Mouse (Mus musculus) mature B cell (primary cell): Measurements from ENCODE around the gene Eci1.

Source experiments
- in situ Hi-C: fragments of 300-500 bp; cut with MboI; formaldehyde crosslinking; loops from 2 replicates; pipeline ENCODE4 v1.14.3; 2019

The Eci1 gene

DNA sequence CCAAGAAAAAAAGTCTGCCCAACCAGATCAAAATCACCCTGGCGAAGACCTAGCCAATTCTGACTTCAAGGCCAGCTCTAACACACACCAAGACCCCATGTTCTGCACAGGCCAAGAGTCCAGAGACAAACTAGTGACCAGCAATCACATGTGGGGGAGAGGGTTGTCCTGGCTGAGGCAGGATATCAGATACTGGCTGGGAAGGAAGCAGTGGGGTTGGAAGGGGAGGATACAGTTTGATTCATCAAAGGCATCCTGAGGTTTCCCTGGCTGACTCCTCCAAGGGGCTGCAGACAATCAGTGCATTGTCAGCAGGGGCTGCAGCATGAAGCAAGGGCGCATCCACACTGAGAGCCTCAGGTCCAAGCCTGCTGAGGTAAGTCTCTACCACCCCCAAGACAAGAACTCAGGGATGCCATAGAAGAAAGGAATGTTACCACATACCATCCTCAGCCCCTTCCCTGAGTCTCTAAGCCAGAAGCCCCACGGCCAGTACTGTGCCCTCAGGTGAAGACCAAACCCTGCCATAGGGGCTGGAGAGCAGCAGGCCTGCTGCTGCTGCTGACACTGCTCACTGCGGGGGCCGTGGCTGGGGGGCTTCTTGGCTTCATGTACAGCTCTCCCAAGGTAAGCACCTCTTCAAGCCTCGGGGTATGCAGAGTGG is 47.3 kb downstream of the Eci1 start, which contains the start of gene Bricd5:
Gene Bricd5, plus strand, starts transcription at position 273 of the 664 bp plus-strand sequence.
- in situ Hi-C loops: no loop called here

GRCm38 (mm10) chr17:24474557-24474956 is 48.1 kb downstream of the Eci1 start:
- in situ Hi-C loops: no loop called here

DNA sequence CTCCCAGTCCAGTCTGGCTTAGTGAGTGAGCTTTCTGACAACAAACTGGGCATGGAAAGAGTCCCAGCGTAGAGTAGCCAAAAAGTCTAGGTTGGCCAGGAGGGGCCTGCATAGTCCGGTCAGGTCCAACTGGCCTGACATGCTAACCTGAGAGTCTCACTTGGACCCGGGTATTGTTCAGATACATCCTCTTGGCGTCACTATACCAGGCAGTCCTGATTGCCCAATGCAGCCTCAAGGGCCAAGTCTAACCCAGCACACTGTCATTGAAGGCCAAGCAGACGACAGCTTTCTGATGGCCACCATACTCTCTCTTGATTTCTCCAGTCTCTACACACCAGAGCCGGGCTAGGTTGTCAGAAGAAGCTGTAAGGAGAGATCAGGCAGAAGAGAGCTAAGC is 49.1 kb downstream of the Eci1 start:
- in situ Hi-C loops: no loop called here

- in situ Hi-C loops: no loop called here
These were observed 49.8 kb downstream of the Eci1 start for GRCm38 (mm10) chr17:24476022-24476776.

- in situ Hi-C loops: no loop called here
These were observed 50.9 kb downstream of the Eci1 start for GRCm38 (mm10) chr17:24477053-24477984.

DNA sequence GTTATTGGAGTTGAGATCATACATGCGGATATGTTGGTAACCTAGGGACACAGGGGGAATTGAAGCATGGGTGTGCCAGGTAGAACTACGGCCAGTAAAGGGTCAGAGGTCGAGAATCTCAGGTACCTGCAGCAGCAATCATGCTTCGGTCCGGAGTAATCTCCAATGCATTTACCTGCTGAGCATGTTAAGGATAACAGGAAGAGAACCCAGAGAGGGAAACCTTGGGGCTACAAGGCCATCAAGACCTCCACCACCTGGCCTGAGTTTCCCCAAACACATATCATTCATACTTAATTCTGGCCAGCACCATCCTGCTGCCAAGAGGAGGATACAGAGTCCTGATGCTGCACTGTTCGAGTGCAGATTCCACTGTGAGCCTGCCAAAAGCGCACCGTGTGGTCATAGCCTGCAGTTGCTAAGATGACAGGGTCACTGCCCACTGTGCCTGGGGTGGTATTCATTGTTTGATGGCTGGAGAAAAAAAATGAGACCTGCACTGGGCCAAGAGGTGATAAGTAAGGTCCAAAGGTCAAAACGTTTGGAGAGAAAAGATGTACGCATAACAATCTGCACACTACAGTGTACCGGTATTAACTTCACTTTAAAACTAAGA is 51.7 kb downstream of the Eci1 start:
- in situ Hi-C loops: no loop called here

GRCm38 (mm10) chr17:24478663-24479380 is 52.4 kb downstream of the Eci1 start, which contains the start of gene Mlst8:
Gene Mlst8 (minus strand): TSS chr17:24479078.
- in situ Hi-C loops: no loop called here

DNA sequence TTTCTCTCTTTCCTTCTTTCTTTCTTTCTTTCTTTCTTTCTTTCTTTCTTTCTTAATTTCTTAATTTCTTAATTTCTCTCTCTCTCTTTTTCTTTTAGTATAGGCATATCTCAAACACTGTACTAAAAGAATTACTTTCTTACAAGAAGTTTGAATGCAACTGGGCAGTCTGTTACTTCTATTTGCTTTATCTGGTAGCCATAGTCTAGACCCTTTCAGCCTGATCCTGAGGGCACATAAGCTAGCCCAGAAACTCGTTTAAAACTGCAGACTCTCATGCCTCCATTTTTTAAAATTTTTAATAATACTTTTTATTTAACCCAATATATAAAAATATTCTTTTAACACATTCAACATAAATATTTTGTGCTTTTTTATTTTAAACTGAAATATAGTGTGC is 53.0 kb downstream of the Eci1 start:
- in situ Hi-C loops: no loop called here

DNA sequence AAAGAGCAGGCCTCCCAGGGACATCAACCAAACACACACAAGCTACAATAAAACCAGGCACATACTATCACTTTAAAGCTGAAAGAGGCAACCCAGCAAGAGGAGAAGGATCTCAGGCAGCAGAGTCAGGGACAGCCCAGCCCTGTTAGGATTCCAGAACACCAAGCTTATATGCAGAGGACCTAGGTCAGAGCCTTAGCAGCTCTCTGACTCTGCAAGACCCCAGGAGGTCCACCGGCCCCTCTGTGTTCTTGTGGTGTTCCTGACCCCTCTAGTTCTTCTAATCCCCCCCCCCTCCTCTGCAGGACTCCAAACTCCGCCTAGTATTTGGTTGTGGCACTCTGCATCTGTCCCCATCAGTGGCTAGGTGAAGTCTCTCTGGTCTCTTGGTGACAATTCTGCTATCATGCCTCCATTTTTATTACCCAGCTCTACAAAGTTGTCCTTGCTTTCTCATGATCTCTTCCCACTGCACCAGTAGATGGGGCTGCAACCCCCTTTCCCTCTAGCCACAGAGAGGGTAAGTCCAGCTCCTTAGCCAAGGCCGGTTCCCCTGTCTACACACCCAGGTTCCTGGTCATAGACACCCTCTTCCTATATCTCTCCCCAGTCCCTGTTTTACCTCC is 53.9 kb downstream of the Eci1 start:
- in situ Hi-C loops: no loop called here

- in situ Hi-C loops: no loop called here
These were observed 54.8 kb downstream of the Eci1 start for GRCm38 (mm10) chr17:24481027-24481815.

DNA sequence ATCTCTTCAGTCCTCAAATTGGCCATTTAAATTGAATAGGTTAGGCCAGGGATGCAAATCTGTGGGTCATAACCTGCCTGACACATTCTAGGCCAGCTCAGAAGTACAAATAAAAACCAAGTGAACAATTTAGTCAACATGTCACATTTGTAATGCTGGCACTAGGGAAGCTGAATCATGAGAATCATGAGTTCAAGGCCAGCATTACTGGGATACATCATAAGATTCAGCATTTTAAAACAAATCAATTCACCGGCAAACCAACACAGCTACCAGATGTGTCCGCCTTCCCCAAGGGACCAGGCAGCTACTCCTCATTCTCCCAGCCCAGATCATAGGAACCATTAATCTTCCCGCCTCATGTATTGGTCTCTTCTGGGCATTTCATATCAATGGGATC is 57.1 kb downstream of the Eci1 start:
- in situ Hi-C loops: no loop called here

GRCm38 (mm10) chr17:24485090-24485860 is 58.8 kb downstream of the Eci1 start:
- in situ Hi-C loops: no loop called here

GRCm38 (mm10) chr17:24488186-24488661 is 61.8 kb downstream of the Eci1 start, which contains the start of gene Caskin1:
Gene Caskin1 (plus strand): TSS chr17:24488601.
- in situ Hi-C loops: no loop called here

DNA sequence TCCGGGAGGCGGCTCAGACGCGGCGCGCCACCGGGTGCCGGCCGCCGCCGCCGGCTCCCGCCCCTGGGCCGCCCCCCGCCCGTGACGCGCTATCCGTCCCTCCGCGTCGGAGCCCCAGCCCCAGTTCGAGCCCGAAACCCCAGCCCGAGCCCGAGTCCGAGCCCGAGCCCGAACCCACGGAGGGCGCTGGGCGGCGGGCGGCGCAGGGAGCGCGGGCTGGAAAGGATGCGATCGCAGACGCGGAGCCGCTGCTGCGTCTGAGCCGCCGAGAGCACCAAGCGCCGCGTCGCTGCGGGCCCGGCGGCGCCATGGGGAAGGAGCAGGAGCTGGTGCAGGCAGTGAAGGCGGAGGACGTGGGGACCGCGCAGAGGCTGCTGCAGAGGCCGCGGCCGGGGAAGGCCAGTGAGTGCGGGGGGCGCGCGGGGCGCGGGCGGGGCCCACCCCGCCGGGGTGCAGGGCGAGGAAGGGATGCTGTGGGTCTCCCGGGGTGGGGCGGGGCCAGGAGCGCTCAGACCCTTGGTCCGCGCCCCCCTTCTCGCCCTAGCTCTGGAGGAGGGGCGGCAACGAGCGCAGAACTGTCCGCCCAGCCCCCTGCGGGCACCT is 62.3 kb downstream of the Eci1 start:
- in situ Hi-C loops: no loop called here
